Mouse (Mus musculus): ENCODE results near the gene Skiv2l. TPM values are rescaled to one million over a fixed set of nuclear protein-coding genes. Genes with fewer than 3 reads are reported as not detected.
"Not testable (repeated sequence)": the region's sequence is repeated elsewhere in the genome, so short reads cannot be mapped to it uniquely, and the experiment has no call there.

Skiv2l gene
- total RNA-seq, 2 experiments from 2014 or later: 68.5 to 73.1 TPM

DNA sequence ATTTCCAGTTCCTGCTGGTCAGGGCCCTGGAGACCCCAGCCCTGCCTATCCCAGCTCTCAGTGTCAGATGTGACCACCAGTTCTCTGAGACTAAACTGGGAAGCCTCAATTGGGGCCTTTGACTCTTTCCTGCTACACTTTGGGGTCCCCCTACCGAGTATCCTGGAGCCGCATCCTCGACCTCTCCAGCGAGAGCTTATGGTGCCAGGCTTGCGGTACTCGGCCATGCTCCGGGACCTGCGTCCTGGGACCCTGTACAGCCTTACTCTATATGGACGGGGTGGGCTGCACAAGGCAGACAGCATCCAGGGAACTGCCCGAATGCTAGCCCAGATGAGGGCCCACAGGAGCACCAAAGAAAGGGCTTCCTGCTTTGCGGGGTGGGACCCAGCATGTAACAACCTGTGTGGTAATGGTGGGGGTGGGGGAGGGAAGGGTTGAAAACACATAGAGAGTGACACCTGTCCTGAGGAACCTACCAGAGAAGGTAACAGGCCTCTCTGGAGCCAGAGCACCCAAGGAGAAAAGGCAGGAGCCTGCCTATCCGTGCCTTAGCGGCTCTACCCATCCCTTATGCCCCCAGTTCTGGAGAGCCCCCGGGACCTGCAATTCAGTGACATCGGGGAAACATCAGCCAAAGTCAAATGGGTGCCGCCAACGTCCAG lies 51.0 kb downstream of the Skiv2l start:
- intact Hi-C loops (cut with DNase I): no loop called here
- DNase-seq (ENCODE audit: low spot score in 2 of 2): no peak

GRCm38 (mm10) chr17:34798071-34798470 lies 51.9 kb downstream of the Skiv2l start:
- intact Hi-C loops (cut with DNase I); DNase-seq (ENCODE audit: low spot score in 2 of 2): not testable (repeated sequence)

GRCm38 (mm10) chr17:34797211-34797995 lies 52.6 kb downstream of the Skiv2l start:
- DNase-seq (ENCODE audit: low spot score in 2 of 2); intact Hi-C loops (cut with DNase I): not testable (repeated sequence)

DNA sequence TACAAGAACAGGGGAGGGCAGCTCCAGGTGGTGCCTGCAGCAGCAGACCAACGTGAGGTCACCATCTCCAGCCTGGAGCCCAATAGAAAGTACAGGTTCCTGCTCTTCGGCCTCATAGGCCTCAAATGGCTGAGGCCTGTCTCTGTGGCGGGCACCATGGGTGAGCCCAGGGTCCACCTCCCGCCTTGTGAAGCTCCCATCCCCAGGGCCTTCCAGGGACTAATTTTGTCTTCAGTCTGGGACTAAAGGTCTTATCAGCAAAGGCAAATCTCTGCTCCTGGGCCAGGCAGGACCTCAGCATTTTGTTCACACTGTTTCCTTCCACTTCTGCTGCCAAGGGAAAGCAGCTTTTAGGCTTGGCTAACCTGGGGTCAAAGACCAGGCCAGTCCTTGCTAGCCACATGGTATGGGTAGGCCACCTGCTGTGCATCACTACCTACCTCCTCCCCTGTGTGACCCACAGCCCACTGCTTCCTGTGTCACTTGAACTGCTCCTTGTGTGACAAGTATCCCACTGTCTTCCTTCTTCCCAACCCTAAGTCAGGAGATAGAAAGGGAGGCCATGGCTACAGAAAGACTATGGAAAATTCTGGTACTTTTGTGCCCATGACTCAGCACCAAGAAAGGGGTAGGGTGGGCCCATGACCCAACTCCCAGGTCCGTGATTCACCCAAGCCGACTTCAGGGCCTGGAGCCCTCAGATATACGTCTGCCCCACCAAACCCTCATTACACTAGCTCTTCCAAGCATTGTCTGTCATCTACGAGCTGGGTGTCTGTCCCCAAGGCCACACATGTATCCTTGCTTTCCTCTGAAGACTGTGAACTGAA lies 53.5 kb downstream of the Skiv2l start:
- no peak for DNase-seq (ENCODE audit: low spot score in 2 of 2)
- intact Hi-C loops (cut with DNase I): no loop called here

DNA sequence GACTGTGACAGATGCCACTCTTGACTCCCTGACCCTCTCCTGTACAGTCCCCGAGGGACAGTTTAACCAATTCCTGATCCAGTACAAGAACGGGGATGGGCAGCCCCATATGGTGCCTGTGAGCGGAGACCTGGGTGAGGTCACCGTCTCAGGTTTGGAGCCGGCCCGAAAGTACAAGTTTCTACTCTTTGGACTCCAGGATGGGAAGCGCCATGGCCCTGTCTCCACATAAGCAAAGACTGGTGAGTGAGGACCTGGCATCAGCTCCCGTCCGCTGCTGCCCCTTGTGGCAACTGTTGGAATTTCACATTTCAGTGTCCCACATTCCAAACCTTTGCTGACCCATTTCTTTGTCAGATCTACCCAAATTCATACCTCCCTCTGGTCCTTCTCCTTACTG lies 54.4 kb downstream of the Skiv2l start:
- peak in 1 of 2 experiments; percentile 44 for DNase-seq (ENCODE audit: low spot score in 2 of 2)
- intact Hi-C loops (cut with DNase I): no loop called here

- no peak for DNase-seq (ENCODE audit: low spot score in 2 of 2)
- intact Hi-C loops (cut with DNase I): no loop called here
These were observed 55.0 kb downstream of the Skiv2l start for GRCm38 (mm10) chr17:34795016-34795415.

Small RNAs within 50 kb of the gene (microRNA-seq; reads per million reads assigned to microRNA genes)
- 4.0 to 4.4 reads per million in 2 experiments for gene Mir6970
- gene Mir6971: 1.7 to 4.2 reads per million in 2 experiments
- 0 reads per million in 2 experiments for gene Mir6972

Other genes with a start within 250 kb of the Skiv2l start
- gene Rnf5, start 246.5 kb downstream of the Skiv2l start, total RNA-seq (2021): 10 to 100 TPM; 83.2 to 90.9 TPM
- gene Agpat1, start 245.9 kb downstream of the Skiv2l start, total RNA-seq (2021): 100 to 1,000 TPM; 175 to 180 TPM
- 1 to 10 TPM; 3.5 to 4.1 TPM for gene Egfl8, start 234.2 kb downstream of the Skiv2l start, total RNA-seq (2021)
- gene Ppt2, start 221.7 kb downstream of the Skiv2l start, total RNA-seq (2021): 10 to 100 TPM; 39.3 to 45.7 TPM
- gene Prrt1, start 220.7 kb downstream of the Skiv2l start, total RNA-seq (2021): 100 to 1,000 TPM; 195 to 228 TPM
- gene Fkbpl, start 205.4 kb downstream of the Skiv2l start, total RNA-seq (2021): 10 to 100 TPM; 16.1 to 16.7 TPM
- gene Atf6b, start 203.1 kb downstream of the Skiv2l start, total RNA-seq (2021): 10 to 100 TPM; 76.4 to 80.3 TPM
- gene Tnxb, start 179.7 kb downstream of the Skiv2l start, total RNA-seq (2021): 1 to 10 TPM; 1.5 to 1.8 TPM
- 1 to 10 TPM; 5.2 to 8.0 TPM for gene C4b, start 106.3 kb downstream of the Skiv2l start, total RNA-seq (2021)
- gene Cyp21a1, start 45.6 kb downstream of the Skiv2l start, total RNA-seq (2021): not detected
- gene Stk19, start 13.3 kb downstream of the Skiv2l start, total RNA-seq (2021): 10 to 100 TPM; 58.2 to 59.3 TPM
- 10 to 100 TPM; 33.5 to 35.8 TPM for gene Dxo, start 13.2 kb downstream of the Skiv2l start, total RNA-seq (2021)
- gene Nelfe, start 181 bp upstream of the Skiv2l start, total RNA-seq (2021): 10 to 100 TPM; 29.1 to 30.5 TPM
- under 1 TPM in 1 of 2 experiments, not detected in 1; 0.20 TPM for gene Cfb, start 12.3 kb upstream of the Skiv2l start, total RNA-seq (2021)
- 1 to 10 TPM; 5.0 to 5.1 TPM for gene Zbtb12, start 29.3 kb upstream of the Skiv2l start, total RNA-seq (2021)
- gene Gm20547, start 31.8 kb upstream of the Skiv2l start, total RNA-seq (2021): under 1 TPM in 1 of 2 experiments, not detected in 1; 0.26 TPM
- gene C2, start 48.1 kb upstream of the Skiv2l start, total RNA-seq (2021): 1 to 10 TPM; 2.5 to 2.9 TPM
- gene Ehmt2, start 48.3 kb upstream of the Skiv2l start, total RNA-seq (2021): 100 to 1,000 TPM; 166 to 171 TPM
- gene Slc44a4, start 64.3 kb upstream of the Skiv2l start, total RNA-seq (2021): under 1 TPM; 0.38 to 0.40 TPM
- gene Neu1, start 81.0 kb upstream of the Skiv2l start, total RNA-seq (2021): 10 to 100 TPM; 32.1 to 32.8 TPM
- 1 to 10 TPM; 3.3 to 3.5 TPM for gene Hspa1b, start 109.0 kb upstream of the Skiv2l start, total RNA-seq (2021)
- gene Gm20481, start 119.7 kb upstream of the Skiv2l start, total RNA-seq (2021): not detected
- 1 to 10 TPM; 5.5 to 6.7 TPM for gene Hspa1a, start 121.9 kb upstream of the Skiv2l start, total RNA-seq (2021)
- gene Hspa1l, start 122.5 kb upstream of the Skiv2l start, total RNA-seq (2021): under 1 TPM; 0.15 TPM
- gene Lsm2, start 131.7 kb upstream of the Skiv2l start, total RNA-seq (2021): 10 to 100 TPM; 19.9 to 25.7 TPM
- 10 to 100 TPM; 43.1 to 48.6 TPM for gene Vars, start 150.8 kb upstream of the Skiv2l start, total RNA-seq (2021)
- gene Vwa7, start 166.4 kb upstream of the Skiv2l start, total RNA-seq (2021): under 1 TPM; 0.17 to 0.24 TPM
- under 1 TPM in 1 of 2 experiments, not detected in 1; 0.92 TPM for gene Sapcd1, start 177.8 kb upstream of the Skiv2l start, total RNA-seq (2021)
- under 1 TPM; 0.59 to 0.75 TPM for gene Msh5, start 196.5 kb upstream of the Skiv2l start, total RNA-seq (2021)
- 10 to 100 TPM; 10.1 to 13.8 TPM for gene Clic1, start 199.8 kb upstream of the Skiv2l start, total RNA-seq (2021)
- 10 to 100 TPM; 16.9 to 19.4 TPM for gene Ddah2, start 208.8 kb upstream of the Skiv2l start, total RNA-seq (2021)
- gene Ly6g6c, start 215.2 kb upstream of the Skiv2l start, total RNA-seq (2021): not detected
- gene Mpig6b, start 216.0 kb upstream of the Skiv2l start, total RNA-seq (2021): not detected
- gene Ly6g6e, start 226.7 kb upstream of the Skiv2l start, total RNA-seq (2021): 1 to 10 TPM; 2.4 to 2.9 TPM
- 1 to 10 TPM in 1 of 2 experiments, not detected in 1; 1.2 TPM for gene Ly6g6d, start 227.9 kb upstream of the Skiv2l start, total RNA-seq (2021)
- gene Ly6g6f, start 235.4 kb upstream of the Skiv2l start, total RNA-seq (2021): not detected
- gene Abhd16a, start 239.1 kb upstream of the Skiv2l start, total RNA-seq (2021): 100 to 1,000 TPM; 101 to 113 TPM